Mouse (Mus musculus) layer of hippocampus, postnatal 25 days (tissue): ENCODE results near the gene Mgll. TPM values are rescaled to one million over a fixed set of nuclear protein-coding genes. Genes with fewer than 3 reads are reported as not detected.

Experiments
- DNase-seq, 2 experiments: peaks; one replicate each; pipeline ENCODE4 v3.0.0; 2022; ENCODE audit warnings: mixed read lengths in 2 of 2, low spot score in 1 of 2; ENCODE audit errors: extremely low spot score in 1 of 2
- total RNA-seq, 2 experiments: library from RNA; stranded (reverse); gene quantifications; 2 replicates each; pipeline ENCODE4 v1.2.3; 2021

Mgll gene
- total RNA-seq: 100 to 1,000 TPM; 190 to 192 TPM

GRCm38 (mm10) chr6:88724313-88725195 lies at the start of gene Mgll:
Gene Mgll, plus strand, starts transcription at chr6:88724412.
- peak; percentile 66 to 81 for DNase-seq

DNA sequence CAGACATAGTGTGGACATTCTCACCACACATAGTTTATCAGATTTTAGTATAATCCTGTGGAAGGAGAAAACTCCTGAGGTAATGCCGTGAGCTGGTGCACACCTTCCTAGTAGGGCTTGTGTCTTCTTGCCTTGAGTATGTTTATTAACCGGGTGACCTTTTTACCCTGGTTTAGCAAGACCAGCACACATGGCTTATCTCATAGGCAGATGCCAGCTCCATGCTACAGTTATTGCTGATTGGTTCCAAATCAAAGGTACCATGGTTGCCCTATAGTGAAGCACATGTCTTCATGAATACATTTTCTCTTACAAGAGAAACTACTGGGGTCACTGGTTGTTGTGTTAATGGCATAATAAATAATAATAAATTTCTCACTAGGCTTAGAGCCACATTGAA lies 48.4 kb upstream of the Mgll start:
- DNase-seq: no peak

DNA sequence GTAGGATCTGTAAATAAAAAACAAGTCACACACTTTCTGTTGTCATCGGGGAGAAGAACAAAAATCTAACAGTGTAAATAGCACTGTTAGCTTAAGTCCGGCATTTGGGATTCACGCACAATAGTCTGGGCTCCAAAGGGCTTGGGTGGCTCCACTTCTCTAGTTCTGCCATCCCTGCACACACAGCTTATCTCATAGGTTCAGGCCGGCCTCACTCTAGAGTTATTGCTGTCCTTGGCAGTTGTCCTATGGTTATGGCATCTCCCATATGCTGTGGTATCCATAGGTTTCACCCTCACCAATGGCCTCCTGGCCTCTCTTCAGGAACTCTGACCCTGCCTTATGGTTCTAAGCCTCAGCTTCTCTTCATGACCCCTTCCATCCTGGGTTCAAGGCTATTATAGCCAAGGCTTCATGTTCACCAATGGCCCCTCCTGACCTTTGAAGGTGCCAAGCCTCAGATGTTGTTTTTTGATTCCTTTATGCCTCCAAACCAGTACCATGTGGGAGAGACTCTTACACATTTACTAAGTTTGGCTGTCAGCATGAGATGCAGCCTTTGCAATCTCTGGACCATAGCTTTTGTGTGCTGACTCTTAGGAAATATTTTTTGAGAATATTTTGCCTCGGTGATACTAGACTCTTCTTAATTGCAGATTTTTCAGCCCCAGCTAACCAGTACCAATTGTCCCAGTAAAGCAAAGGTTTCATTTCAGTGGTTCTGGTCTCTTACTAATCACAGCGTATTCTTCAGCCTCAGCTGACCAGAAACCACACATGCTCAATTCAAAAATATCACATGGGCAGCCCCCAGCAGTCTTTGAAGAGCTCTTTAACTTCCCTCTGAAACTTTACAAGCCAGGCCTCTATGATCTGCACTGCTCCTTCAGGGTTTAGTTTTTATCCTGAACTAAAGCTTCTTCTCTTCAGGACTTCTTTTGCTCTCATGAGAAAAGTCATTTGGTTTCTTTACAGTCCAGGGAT lies 47.2 kb upstream of the Mgll start:
- DNase-seq: no peak

DNA sequence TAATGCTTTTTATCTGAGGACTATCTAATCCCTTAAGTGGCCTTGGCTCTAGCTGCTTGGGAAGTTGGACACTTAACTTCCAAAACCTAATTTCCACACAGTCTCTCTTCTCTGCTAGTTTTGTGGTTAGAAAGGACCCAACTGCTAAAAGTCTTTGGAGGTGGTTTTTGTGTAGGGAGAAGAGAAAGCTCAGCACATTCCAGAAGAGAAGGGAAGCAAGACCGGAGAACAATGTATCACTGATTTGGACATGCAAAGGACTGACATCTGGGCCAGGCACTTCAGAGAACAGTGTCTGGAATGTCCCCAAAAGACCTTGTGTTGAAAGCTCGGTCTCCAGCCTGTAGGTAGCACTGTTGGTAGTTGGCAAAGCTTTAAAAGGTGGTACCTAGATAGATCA lies 46.5 kb upstream of the Mgll start:
- DNase-seq: no peak

DNA sequence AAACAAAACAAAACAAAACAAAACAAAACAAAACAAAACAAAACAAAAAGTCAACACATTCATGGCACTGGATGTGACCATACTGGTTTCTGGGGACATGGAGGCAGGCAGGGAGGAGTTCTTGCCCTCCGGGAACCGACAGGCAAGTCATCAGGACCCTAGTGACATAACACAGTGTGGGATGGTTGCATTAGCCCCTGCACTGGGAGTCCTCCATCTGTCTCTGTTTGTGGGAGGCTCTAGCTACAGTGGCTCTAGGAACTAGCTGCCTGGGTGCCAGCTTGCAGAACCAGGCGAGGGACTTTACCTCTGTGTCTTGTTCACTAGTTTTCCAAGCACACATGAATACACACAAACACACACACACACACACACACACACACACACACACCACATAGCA lies 43.2 kb upstream of the Mgll start:
- no peak for DNase-seq

DNA sequence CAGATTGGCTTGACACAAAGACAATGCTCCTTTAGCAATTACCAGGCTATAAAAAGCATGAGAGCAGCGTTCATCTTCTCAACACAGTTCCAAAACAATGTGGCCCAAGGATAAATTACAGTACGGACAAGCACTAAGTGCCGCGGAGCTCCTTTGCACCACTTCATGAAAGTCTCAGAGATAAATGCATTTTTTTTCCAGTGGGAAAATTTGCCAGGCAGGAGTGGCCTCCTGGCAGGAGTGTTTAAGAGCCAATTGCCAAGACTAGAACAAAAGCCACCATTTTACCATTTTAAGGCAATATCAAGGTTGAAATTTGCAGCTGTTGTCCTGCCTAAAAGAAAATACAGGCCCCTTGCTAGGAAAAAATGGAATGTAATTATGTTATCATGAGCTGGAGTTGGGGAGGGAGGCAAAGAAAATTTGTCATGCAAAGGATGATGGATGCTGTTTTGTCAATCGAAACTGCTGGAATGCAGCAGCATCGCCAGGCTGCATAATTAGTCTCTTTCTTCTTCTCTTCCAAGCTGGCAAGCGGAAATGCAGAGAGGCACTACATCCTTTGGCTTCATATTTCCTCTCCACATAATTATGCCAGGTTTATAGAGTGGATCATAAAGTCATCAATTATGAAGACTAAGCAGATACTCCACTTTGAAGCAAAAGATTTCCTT lies 40.7 kb upstream of the Mgll start:
- no peak for DNase-seq

GRCm38 (mm10) chr6:88688171-88688570 lies 36.0 kb upstream of the Mgll start:
- no peak for DNase-seq

DNA sequence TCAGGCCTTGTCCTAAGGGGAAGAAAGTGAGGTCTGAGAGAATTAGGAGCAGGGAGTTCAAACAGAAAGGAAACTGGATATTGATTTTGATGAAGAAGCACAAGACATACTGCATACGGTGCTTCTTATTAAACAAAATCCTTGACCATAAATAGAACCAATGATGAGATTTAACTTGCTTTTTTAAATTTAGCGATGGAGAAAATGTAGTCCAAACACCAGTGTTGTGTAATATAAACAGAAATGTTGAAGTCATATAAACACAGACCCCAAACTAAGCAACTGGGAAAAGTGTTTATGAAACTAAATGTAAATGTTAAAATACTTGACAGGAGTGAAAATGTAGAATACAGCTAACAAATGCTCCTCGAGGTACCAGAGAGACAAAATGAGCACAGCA lies 35.5 kb upstream of the Mgll start:
- no peak for DNase-seq

GRCm38 (mm10) chr6:88690211-88690610 lies 34.0 kb upstream of the Mgll start:
- no peak for DNase-seq

DNA sequence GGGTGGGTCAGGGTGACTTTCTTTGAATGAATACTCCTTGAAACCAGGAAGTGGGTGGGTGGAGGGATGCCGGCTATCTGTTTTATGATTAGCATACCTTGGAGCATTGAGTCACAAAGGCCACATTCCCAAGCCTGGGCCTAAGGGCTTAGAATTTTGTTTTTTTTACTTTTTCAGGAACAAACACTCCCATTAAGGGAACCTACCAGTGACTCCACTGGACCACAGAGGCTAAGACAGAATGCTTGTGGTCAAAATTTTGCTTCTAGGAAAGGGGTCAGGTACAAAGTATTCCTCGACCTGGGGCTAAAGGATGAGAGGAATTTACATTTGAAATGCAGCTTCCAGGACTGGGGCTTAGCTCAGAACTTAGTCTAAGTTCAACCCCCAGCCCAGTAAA lies 32.9 kb upstream of the Mgll start:
- DNase-seq: no peak

DNA sequence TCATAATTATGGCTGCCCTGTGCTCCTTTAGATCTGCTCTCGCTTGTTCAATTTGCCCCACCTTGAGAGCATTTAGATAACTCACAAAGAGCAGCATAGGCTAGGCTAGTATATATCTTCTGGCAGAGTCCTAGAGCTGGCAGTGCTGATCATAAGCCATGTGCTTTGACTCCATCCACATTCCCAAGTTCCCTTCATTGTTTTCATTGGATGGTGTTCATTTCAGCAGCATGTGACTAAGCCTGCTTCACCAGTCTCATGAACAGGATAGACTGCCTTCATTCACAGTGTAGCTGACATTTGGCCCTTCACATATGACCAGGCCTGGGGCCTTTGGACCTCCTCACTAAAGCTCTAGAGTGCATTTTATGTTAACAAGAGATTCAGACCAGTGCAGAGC lies 21.3 kb upstream of the Mgll start:
- no peak for DNase-seq

- DNase-seq: no peak
Measured at GRCm38 (mm10) chr6:88703731-88704130, 20.5 kb upstream of the Mgll start.

DNA sequence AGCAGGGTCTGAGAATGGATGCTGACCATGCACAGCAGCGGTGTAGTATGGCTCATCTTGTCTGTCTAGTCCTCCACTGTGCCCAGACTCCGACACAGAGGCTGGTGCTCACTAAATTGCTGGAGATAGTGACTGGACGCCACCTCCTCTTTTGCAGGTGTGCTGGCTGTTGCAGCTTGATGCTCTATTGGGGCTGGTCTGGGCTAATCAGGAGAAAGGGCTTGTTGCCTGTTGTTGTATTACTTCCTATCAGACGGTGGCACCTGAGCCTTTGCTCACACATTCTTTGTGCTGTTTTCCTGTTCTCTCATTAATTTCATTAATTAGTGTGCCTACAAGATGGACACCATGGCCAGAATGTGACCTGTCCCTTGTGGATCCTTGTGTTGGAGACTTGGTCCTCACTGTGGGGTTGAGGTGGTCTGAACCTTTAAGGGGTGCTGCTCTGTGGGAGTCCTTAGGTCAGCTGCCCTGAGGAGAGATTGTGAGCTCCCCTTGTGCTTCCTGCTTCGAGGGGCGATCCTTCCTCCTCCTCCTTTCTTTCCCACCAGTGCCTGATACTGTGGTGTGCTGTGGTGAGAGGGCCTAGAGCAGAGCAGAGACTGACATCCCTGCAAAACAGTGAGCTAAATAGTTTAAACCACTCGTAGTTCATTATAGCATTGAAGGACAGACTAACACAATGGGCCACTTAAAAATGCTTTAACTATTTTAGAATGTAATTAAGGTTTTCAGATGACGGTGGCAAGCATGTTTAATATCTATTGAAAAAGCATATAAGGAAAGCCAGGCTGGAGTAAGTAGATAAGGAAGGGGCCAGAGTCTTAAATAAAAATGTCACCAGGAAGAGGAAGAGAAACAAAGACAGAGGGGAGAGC lies 15.6 kb upstream of the Mgll start:
- no peak for DNase-seq

- DNase-seq: no peak
Measured at GRCm38 (mm10) chr6:88709279-88709575, 15.0 kb upstream of the Mgll start.

- no peak for DNase-seq
Measured at GRCm38 (mm10) chr6:88711313-88711712, 12.9 kb upstream of the Mgll start.

DNA sequence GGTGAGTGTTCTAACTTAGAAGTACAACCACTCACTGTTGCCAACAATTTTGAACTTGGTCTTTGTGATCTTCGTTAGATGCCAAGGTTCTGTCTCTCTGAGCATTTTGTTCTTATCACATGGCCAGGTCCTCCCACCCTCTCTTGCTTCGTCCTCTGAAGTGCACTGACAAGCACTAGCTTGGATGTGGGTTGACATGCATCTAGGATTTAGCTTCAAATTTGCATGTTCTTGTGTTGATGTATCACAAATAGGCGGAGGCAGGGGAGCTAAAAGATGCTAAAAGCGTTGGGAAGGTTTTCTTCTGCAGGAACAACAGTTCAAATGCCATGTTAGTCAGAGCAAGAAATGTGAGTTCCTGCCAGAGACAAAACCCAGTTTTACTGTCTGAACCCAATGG lies 12.1 kb upstream of the Mgll start:
- DNase-seq: no peak

- no peak for DNase-seq
Measured at GRCm38 (mm10) chr6:88713320-88713719, 10.9 kb upstream of the Mgll start.

GRCm38 (mm10) chr6:88714200-88714674 lies 10.0 kb upstream of the Mgll start:
- DNase-seq: no peak

DNA sequence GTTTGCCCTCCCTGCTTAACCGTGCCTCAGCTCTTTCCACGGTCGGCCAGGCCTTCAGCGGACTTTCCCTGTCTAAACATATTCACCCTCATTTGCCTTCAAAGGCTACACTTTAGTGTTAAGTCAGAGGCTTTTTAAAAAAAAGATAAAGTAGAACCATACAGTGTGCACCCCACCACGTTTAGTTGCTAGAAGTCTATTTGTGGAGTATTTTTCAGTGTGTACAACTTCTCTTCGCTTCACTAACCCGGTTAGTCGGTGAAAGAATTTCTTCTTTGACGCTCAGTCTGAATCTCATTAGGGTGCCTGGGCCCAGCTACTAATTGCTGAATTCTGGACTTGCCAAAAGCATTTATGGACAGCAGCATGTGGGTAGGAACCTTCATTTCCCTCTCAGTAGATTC lies 8.8 kb upstream of the Mgll start:
- no peak for DNase-seq

DNA sequence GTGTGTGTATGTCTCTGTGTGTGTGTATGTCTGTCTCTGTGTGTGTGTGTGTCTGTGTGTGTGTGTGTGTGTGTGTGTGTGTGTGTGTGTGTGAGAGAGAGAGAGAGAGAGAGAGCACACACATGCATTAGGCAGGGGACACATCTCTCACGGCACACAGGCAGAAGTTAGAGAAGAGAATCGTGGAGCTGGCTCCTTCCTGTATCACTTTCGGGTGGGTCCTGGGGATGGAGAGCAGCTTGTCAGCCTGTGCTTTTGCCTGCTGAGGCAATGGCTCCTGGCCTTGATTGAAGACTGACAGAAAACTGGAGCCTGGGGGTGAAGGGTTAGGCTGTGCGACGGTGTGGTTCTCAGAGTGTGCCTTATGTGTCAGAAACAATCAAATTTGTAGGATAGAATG lies 8.2 kb upstream of the Mgll start:
- DNase-seq: no peak
